Mouse (Mus musculus) hindbrain, embryonic 14.5 days (tissue): ENCODE measurements around the gene Hspa12a. TPM values are rescaled to one million over a fixed set of nuclear protein-coding genes. Genes with fewer than 3 reads are reported as not detected.
A peak's percentile ranks its signal among the peaks of the same experiment; 100 is the strongest.

ENCODE experiments used
- ATAC-seq: fragments of 200-750 bp; cut with Nextera tagmentation; 2 replicates; pipeline ENCODE4 v1.8.0; 2017; ENCODE audit warnings: moderate number of reproducible peaks, mild to moderate bottlenecking, moderate TSS enrichment, moderate library complexity; ENCODE audit not compliant: low FRiP score
- DNase-seq: peaks from one replicate; pipeline ENCODE4 v3.0.0-alpha.2; 2015; ENCODE audit warnings: low spot score
- H3K27ac ChIP-seq: fragments of 300-500 bp; sonication (generic); 2 replicates; pipeline ENCODE4 v1.5.1; 2014; ENCODE audit warnings: mild to moderate bottlenecking, moderate library complexity
- H3K27me3 ChIP-seq: fragments of 300-500 bp; sonication (generic); 2 replicates; pipeline ENCODE4 v1.6.1; 2014; ENCODE audit warnings: mild to moderate bottlenecking, low read length, mixed read lengths; ENCODE audit not compliant: control insufficient read depth, insufficient read depth
- H3K36me3 ChIP-seq: fragments of 300-500 bp; sonication (generic); replicated peaks from 2 replicates; pipeline ENCODE4 v1.6.1; 2014; ENCODE audit not compliant: control insufficient read depth, insufficient read depth
- H3K4me1 ChIP-seq: fragments of 300-500 bp; sonication (generic); replicated peaks from 2 replicates; pipeline ENCODE4 v1.6.1; 2014; ENCODE audit warnings: antibody characterized with exemption, low read length, mixed read lengths; ENCODE audit not compliant: control insufficient read depth, insufficient read depth
- H3K4me2 ChIP-seq: fragments of 300-500 bp; sonication (generic); replicated peaks from 2 replicates; pipeline ENCODE4 v1.6.1; 2014; ENCODE audit warnings: mild to moderate bottlenecking, moderate library complexity
- H3K4me3 ChIP-seq: fragments of 300-500 bp; sonication (generic); replicated peaks from 2 replicates; pipeline ENCODE4 v1.5.1; 2014; ENCODE audit warnings: mild to moderate bottlenecking, low read length
- H3K9ac ChIP-seq: fragments of 300-500 bp; sonication (generic); 2 replicates; pipeline ENCODE4 v1.6.1; 2014
- H3K9me3 ChIP-seq: fragments of 300-500 bp; sonication (generic); 2 replicates; pipeline ENCODE4 v1.6.1; 2016; ENCODE audit warnings: low read length; ENCODE audit not compliant: control insufficient read depth
- WGBS: fragments of 180-500 bp; shearing (Covaris S2); extraction: QIAGEN DNeasy Blood & Tissue Kit; methylation state at CpG from one replicate; pipeline ENCODE4 v1.1.7; 2014; 5-methylcytosine and 5-hydroxymethylcytosine counted together
- polyA plus RNA-seq: library from polyadenylated mRNA; unstranded; fragments of >200 nt; fragmentation: Nextera tagmentation; extraction: Ambion mirVana; gene quantifications from 2 replicates; pipeline ENCODE4 v1.2.1, GENCODE M21; 2014

The Hspa12a gene
- 40.5 and 45.5 TPM in 2 replicates for polyA plus RNA-seq

GRCm38 (mm10) chr19:58942841-58943828, at the start of gene Hspa12a, which contains the start of gene Eno4:
Hspa12a (minus strand) TSS chr19:58943654.
Eno4 (plus strand) TSS chr19:58943425.
- Histone ChIP-seq H3K36me3 (no peaks in the 10 kb centered on the region), H3K9ac (peak within 1 kb of the TSS; percentile 74), H3K4me3 (peak within 1 kb of the TSS; percentile 60), H3K4me2 (peak within 1 kb of the TSS; percentile 79), H3K9me3 (no peaks in the 10 kb centered on the region), H3K4me1 (peaks cover 10% of the 10 kb centered on the region), H3K27me3 (peaks cover 18% of the 10 kb centered on the region), H3K27ac (peak within 1 kb of the TSS; percentile 38; the same call in 1 of the 2 replicates)
- peak; percentile 96 for ATAC-seq
- peak; percentile 96 for DNase-seq
- WGBS, result under 1% methylated on average over 65 of the region's 65 CpGs

- Histone ChIP-seq H3K27ac (no peak overlapping the region), H3K9ac (no peak overlapping the region), H3K4me3 (no peak overlapping the region), H3K9me3 (no peaks in the 10 kb centered on the region), H3K27me3 (peaks cover 70% of the 10 kb centered on the region), H3K36me3 (no peaks in the 10 kb centered on the region), H3K4me1 (peaks cover 27% of the 10 kb centered on the region), H3K4me2 (no peak overlapping the region)
- DNase-seq (no peak), ATAC-seq (no peak)
- WGBS, result 14% methylated on average over 9 of the region's 9 CpGs
These were observed 38.1 kb upstream of the Hspa12a start for GRCm38 (mm10) chr19:58981571-58981970.

DNA sequence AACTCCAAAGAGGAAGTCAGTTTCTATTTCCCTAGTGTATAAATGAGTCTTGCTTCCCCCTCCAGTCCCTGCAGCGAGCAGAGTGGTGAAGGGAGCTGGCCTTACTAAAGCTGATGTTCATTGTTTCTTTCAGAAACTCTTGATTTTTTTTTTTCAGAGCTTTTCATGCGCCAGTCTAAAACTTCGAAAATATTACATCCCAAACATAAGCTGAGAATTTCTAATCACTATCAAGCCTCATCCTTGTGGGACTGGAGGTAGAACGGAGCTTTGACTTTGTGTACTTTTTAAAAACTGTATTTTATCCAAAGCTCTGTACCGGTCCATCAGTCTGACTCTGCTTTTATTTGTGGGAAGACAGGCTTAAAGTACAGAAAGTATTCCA, 36.6 kb upstream of the Hspa12a start:
- Histone ChIP-seq H3K27me3 (peaks cover 77% of the 10 kb centered on the region), H3K4me3 (0 out of 2 replicates have a peak overlapping the region, but pooled peaks have one; percentile 5), H3K9ac (no peak overlapping the region), H3K27ac (no peak overlapping the region), H3K4me2 (peak overlapping the region; percentile 18), H3K9me3 (no peaks in the 10 kb centered on the region), H3K4me1 (peaks cover 27% of the 10 kb centered on the region), H3K36me3 (0 out of 2 replicates have a peak, but pooled peaks cover 1% of the 10 kb centered on the region)
- DNase-seq, result no peak
- no peak for ATAC-seq
- 54% methylated on average over 5 of the region's 5 CpGs for WGBS

GRCm38 (mm10) chr19:58979436-58980055, 36.1 kb upstream of the Hspa12a start:
- peaks cover 27% of the 10 kb centered on the region for H3K4me1 ChIP-seq
- ATAC-seq, result peak; percentile 34; the same call in 1 of the 2 replicates
- WGBS, result 22% methylated on average over 13 of the region's 13 CpGs
- H3K9ac ChIP-seq, result no peak overlapping the region
- DNase-seq, result peak; percentile 78
- H3K36me3 ChIP-seq, result 0 out of 2 replicates have a peak, but pooled peaks cover 6% of the 10 kb centered on the region
- no peaks in the 10 kb centered on the region for H3K9me3 ChIP-seq
- H3K27ac ChIP-seq, result 0 out of 2 replicates have a peak overlapping the region, but pooled peaks have one; percentile 28
- peak overlapping the region; percentile 18 for H3K4me2 ChIP-seq
- H3K27me3 ChIP-seq, result peaks cover 77% of the 10 kb centered on the region
- 0 out of 2 replicates have a peak overlapping the region, but pooled peaks have one; percentile 5 for H3K4me3 ChIP-seq

DNA sequence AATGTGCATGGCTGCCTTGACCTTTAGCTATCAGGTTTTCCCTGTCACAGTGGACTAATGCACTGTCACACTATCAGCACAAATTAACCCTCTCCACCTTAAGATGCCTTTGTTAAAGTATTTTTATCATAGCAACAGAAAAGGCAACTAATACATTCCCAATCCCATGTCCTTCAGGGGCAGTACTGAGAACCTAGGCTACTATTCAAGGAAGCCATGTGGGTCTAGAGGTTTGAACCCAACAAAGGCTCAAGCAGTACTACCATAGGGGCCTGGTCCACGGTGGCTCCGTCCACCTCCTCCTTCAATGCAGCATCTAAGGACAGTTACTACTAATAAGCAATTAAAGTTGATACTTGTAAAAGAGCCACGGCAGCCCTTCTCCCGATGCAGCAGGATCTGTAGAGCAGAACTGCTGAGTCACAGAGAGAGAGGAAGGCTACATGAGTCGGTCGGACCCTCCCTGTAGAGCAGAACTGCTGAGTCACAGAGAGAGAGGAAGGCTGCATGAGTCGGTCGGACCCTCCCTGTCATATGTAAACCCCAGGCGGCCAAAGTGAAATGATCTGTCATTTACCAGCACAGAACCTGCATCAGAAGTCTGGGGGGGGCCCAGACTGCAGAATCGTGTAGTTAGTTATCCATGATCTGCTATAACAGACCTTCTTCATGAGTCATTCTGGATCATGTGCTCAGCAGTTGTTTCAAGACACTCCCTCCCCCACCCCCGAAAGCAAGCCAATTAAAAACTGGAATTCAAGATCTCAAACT, 35.1 kb upstream of the Hspa12a start:
- 49% methylated on average over 11 of the region's 11 CpGs for WGBS
- peaks cover 27% of the 10 kb centered on the region for H3K4me1 ChIP-seq
- peak overlapping the region; percentile 18 for H3K4me2 ChIP-seq
- H3K4me3 ChIP-seq, result no peak overlapping the region
- ATAC-seq, result no peak
- no peaks in the 10 kb centered on the region for H3K9me3 ChIP-seq
- no peak overlapping the region for H3K9ac ChIP-seq
- H3K27me3 ChIP-seq, result peaks cover 82% of the 10 kb centered on the region
- 0 out of 2 replicates have a peak overlapping the region, but pooled peaks have one; percentile 28 for H3K27ac ChIP-seq
- DNase-seq, result no peak
- 0 out of 2 replicates have a peak, but pooled peaks cover 10% of the 10 kb centered on the region for H3K36me3 ChIP-seq

- Histone ChIP-seq H3K4me2 (no peak overlapping the region), H3K4me1 (peaks cover 21% of the 10 kb centered on the region), H3K36me3 (peaks cover 10% of the 10 kb centered on the region; the same call in 1 of the 2 replicates), H3K4me3 (no peak overlapping the region), H3K27ac (no peak overlapping the region), H3K27me3 (peaks cover 83% of the 10 kb centered on the region), H3K9ac (no peak overlapping the region), H3K9me3 (no peaks in the 10 kb centered on the region)
- WGBS, result 78% methylated on average over 11 of the region's 11 CpGs
- ATAC-seq, result no peak
- DNase-seq, result no peak
These were observed 31.9 kb upstream of the Hspa12a start for GRCm38 (mm10) chr19:58975216-58975863.

DNA sequence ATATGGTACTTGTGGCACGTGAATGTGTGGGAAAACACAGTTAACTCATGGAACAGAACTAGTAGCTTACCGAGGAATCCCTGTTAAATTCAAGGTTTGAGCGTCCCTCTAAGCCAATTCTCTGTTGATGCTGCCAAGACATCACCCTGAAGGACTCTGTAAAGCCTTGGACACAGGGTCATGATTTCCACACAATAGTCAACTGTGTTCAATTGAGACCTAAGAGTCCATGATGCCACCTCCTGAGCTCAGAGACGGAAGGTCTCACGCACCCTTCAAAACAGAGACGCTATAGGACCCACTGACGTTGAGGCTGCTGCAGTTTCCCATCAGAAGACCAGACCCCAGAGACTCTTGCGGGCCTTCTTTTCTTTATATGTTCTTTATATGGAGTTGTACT, 30.7 kb upstream of the Hspa12a start:
- H3K27me3 ChIP-seq, result peaks cover 90% of the 10 kb centered on the region
- H3K36me3 ChIP-seq, result peaks cover 10% of the 10 kb centered on the region; the same call in 1 of the 2 replicates
- H3K9ac ChIP-seq, result no peak overlapping the region
- H3K4me1 ChIP-seq, result peaks cover 9% of the 10 kb centered on the region
- H3K4me3 ChIP-seq, result no peak overlapping the region
- no peak for ATAC-seq
- no peak overlapping the region for H3K4me2 ChIP-seq
- WGBS, result 72% methylated on average over 8 of the region's 8 CpGs
- no peaks in the 10 kb centered on the region for H3K9me3 ChIP-seq
- DNase-seq, result no peak
- H3K27ac ChIP-seq, result no peak overlapping the region

DNA sequence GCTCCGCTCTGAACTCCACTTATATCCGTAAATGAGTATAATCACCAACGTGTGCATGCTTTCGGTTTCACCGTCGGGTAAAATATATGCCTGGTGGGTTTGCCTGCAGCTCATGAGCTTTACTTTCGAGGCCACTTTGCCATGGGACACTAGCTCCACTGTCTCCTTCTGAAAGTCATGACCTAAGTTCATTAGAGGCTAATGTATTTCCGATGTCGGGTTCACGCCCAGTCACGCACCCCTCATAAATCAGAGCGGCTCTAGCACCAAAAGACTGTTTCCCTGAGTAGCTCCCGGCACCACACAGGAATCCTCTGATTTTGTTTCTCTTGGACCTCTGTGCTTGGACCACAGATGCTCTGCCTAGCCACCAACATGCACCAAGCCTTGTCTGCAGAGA, 27.4 kb upstream of the Hspa12a start:
- DNase-seq, result no peak
- peaks cover 83% of the 10 kb centered on the region for H3K27me3 ChIP-seq
- 73% methylated on average over 13 of the region's 13 CpGs for WGBS
- H3K9ac ChIP-seq, result no peak overlapping the region
- peaks cover 10% of the 10 kb centered on the region; the same call in 1 of the 2 replicates for H3K36me3 ChIP-seq
- no peak overlapping the region for H3K4me3 ChIP-seq
- H3K9me3 ChIP-seq, result no peaks in the 10 kb centered on the region
- no peak overlapping the region for H3K4me2 ChIP-seq
- no peak for ATAC-seq
- H3K27ac ChIP-seq, result no peak overlapping the region
- H3K4me1 ChIP-seq, result 0 out of 2 replicates have a peak, but pooled peaks cover 4% of the 10 kb centered on the region
